Mouse (Mus musculus): ENCODE measurements around the gene Rab11fip3.

GRCm38 (mm10) chr17:25984556-25985305 is 84.6 kb downstream of the Rab11fip3 start:
- TF ChIP-seq CTCF (IDR thresholded peaks at IDR 0.05), result no peak
- TF ChIP-seq EP300 (IDR thresholded peaks at IDR 0.05; ENCODE audit: insufficient read depth, low read depth, low read length), result no peak
